Mouse (Mus musculus): ENCODE measurements around the gene Emid1. TPM values are rescaled to one million over a fixed set of nuclear protein-coding genes. Genes with fewer than 3 reads are reported as not detected.
A peak's percentile ranks its signal among the peaks of the same experiment; 100 is the strongest.
"Not testable (repeated sequence)": the region's sequence is repeated elsewhere in the genome, so short reads cannot be mapped to it uniquely, and the experiment has no call there.

Gene Emid1
- total RNA-seq, 2 experiments from 2014 or later = 3.6 to 5.3 TPM

- no peak for DNase-seq (ENCODE audit: low spot score in 2 of 2)
Observed at GRCm38 (mm10) chr11:5109441-5109840, 42.6 kb downstream of the Emid1 start.

GRCm38 (mm10) chr11:5103986-5104509 is 48.0 kb downstream of the Emid1 start:
- DNase-seq (ENCODE audit: low spot score in 2 of 2) = no peak

GRCm38 (mm10) chr11:5102384-5102783 is 49.7 kb downstream of the Emid1 start:
- no peak for DNase-seq (ENCODE audit: low spot score in 2 of 2)

GRCm38 (mm10) chr11:5101641-5102040 is 50.4 kb downstream of the Emid1 start:
- DNase-seq (ENCODE audit: low spot score in 2 of 2) = no peak

- no peak for DNase-seq (ENCODE audit: low spot score in 2 of 2)
Observed at GRCm38 (mm10) chr11:5100801-5101200, 51.3 kb downstream of the Emid1 start.

GRCm38 (mm10) chr11:5100283-5100682 is 51.8 kb downstream of the Emid1 start:
- no peak for DNase-seq (ENCODE audit: low spot score in 2 of 2)

- peak; percentile 68 to 83 for DNase-seq (ENCODE audit: low spot score in 2 of 2)
Observed at GRCm38 (mm10) chr11:5099576-5100183, 52.4 kb downstream of the Emid1 start.

GRCm38 (mm10) chr11:5098736-5099542 is 53.1 kb downstream of the Emid1 start, which contains the start of the genes Rhbdd3 and Ewsr1:
Gene Rhbdd3, plus strand, starts transcription at chr11:5098926.
Gene Ewsr1, minus strand, starts transcription at chr11:5099266.
- peak; percentile 97 for DNase-seq (ENCODE audit: low spot score in 2 of 2)

GRCm38 (mm10) chr11:5098035-5098735 is 53.9 kb downstream of the Emid1 start:
- DNase-seq (ENCODE audit: low spot score in 2 of 2) = peak; percentile 70 to 79

- DNase-seq (ENCODE audit: low spot score in 2 of 2) = no peak
Observed at GRCm38 (mm10) chr11:5096480-5097020, 55.5 kb downstream of the Emid1 start.

GRCm38 (mm10) chr11:5095877-5096276 is 56.2 kb downstream of the Emid1 start:
- DNase-seq (ENCODE audit: low spot score in 2 of 2) = no peak

GRCm38 (mm10) chr11:5091706-5092105 is 60.4 kb downstream of the Emid1 start:
- no peak for DNase-seq (ENCODE audit: low spot score in 2 of 2)

GRCm38 (mm10) chr11:5089147-5089546 is 62.9 kb downstream of the Emid1 start:
- no peak for DNase-seq (ENCODE audit: low spot score in 2 of 2)

GRCm38 (mm10) chr11:5076843-5077242 is 75.2 kb downstream of the Emid1 start:
- DNase-seq (ENCODE audit: low spot score in 2 of 2) = not testable (repeated sequence)

GRCm38 (mm10) chr11:5075760-5076159 is 76.3 kb downstream of the Emid1 start:
- no peak for DNase-seq (ENCODE audit: low spot score in 2 of 2)

- no peak for DNase-seq (ENCODE audit: low spot score in 2 of 2)
Observed at GRCm38 (mm10) chr11:5074882-5075281, 77.2 kb downstream of the Emid1 start.

- no peak for DNase-seq (ENCODE audit: low spot score in 2 of 2)
Observed at GRCm38 (mm10) chr11:5068126-5068971, 83.7 kb downstream of the Emid1 start.

- no peak for DNase-seq (ENCODE audit: low spot score in 2 of 2)
Observed at GRCm38 (mm10) chr11:5067063-5067462, 85.0 kb downstream of the Emid1 start.

- DNase-seq (ENCODE audit: low spot score in 2 of 2) = peak; percentile 87 to 91
Observed at GRCm38 (mm10) chr11:5065056-5065821, 86.8 kb downstream of the Emid1 start, which contains the start of gene Gas2l1. Gene Gas2l1, minus strand, starts transcription at chr11:5065327.

Measured in left cerebral cortex, adult 18-20 months (tissue).